Mouse (Mus musculus): Measurements from ENCODE around the gene Htr1f. TPM values are rescaled to one million over a fixed set of nuclear protein-coding genes. Genes with fewer than 3 reads are reported as not detected.

Htr1f gene
- polyA plus RNA-seq, 1 experiment from 2014 or later: not detected

DNA sequence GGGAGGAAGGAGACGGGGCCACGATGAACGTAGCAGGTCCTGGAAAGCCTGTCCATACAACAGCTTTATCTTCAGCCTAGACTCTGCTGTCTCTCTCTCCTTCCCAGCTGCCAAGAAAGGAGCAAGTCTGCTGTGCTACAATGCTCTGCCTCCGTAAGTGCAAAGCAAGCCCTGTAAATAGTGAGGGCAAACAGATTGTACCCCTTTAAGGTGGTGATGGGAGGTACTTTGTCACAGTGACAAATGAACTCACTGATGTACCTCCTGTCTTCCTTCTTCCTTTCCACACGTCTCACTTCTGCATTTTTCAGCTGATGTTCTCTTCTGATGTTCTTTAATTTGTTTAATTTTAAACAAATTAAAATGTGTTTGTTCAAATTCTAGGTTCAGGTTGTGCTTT, 221.8 kb downstream of the Htr1f start:
- no peaks in the 10 kb centered on the region for H3K27me3 ChIP-seq (ENCODE audit: control insufficient read depth, insufficient read depth, low read length)
- 25% methylated on average over 5 of the region's 5 CpGs for WGBS (ENCODE audit: insufficient replicate concordance)
- H3K4me2 ChIP-seq: no peak overlapping the region; the same call in 1 of the 2 replicates
- no peak overlapping the region for H3K9ac ChIP-seq (ENCODE audit: low read depth, low read length)
- H3K4me1 ChIP-seq (ENCODE audit: control insufficient read depth, insufficient read depth, low read length): no peaks in the 10 kb centered on the region
- ATAC-seq (replicated peaks; ENCODE audit: insufficient number of reproducible peaks, low FRiP score, low TSS enrichment): no peak
- H3K36me3 ChIP-seq (ENCODE audit: control insufficient read depth, insufficient read depth, low read length): no peaks in the 10 kb centered on the region
- no peak overlapping the region for H3K4me3 ChIP-seq (ENCODE audit: low read depth, low read length)
- no peaks in the 10 kb centered on the region for H3K9me3 ChIP-seq (replicated peaks; ENCODE audit: control insufficient read depth, low read length)
- no peak overlapping the region for H3K27ac ChIP-seq (ENCODE audit: low read depth, low read length)

DNA sequence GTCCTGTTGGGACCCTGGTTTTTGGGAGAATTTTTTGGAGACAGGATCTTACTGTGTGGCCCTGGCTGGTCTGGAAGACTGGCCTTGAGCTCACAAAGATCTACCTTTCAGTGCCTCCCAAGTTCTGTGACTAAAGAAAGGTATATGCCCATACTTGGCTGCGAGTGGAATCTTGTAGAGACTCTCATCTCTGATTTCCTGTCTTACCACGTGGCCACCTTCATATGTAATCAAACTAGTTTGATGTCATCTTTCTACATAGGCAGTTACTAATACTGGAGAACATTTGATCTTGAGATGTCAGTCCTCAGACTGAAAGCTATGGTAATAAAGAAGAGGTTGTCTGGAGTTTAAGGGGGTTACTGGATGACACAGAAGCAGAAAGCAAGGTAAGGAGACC, 224.2 kb downstream of the Htr1f start:
- 66% methylated on average over 2 of the region's 2 CpGs for WGBS (ENCODE audit: insufficient replicate concordance)
- H3K4me2 ChIP-seq: no peak overlapping the region

DNA sequence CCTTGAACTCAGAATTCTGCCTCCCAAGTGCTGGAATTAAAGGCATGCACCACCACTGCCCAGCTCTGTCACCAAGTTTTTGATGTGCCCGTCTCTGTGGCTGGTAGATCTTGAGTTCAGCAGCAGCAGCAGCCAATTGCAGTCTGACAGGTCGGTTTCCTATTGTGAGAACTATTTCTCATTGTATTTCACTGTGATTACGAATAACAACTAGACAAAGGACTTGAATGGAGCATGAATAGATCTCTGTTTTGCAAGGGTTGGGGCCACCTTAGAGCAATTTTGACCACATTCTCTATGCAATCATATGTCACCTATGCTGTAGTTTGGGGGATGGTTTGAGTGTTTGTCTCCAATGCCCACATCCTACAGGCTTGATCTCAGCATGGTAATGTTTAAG, 224.7 kb downstream of the Htr1f start:
- no peak overlapping the region for H3K27ac ChIP-seq (ENCODE audit: low read depth, low read length)
- no peaks in the 10 kb centered on the region for H3K27me3 ChIP-seq (ENCODE audit: control insufficient read depth, insufficient read depth, low read length)
- no peak for ATAC-seq (replicated peaks; ENCODE audit: insufficient number of reproducible peaks, low FRiP score, low TSS enrichment)
- H3K4me1 ChIP-seq (ENCODE audit: control insufficient read depth, insufficient read depth, low read length): no peaks in the 10 kb centered on the region
- H3K9me3 ChIP-seq (replicated peaks; ENCODE audit: control insufficient read depth, low read length): no peaks in the 10 kb centered on the region
- no peak overlapping the region for H3K4me2 ChIP-seq
- H3K9ac ChIP-seq (ENCODE audit: low read depth, low read length): no peak overlapping the region
- H3K4me3 ChIP-seq (ENCODE audit: low read depth, low read length): no peak overlapping the region
- H3K36me3 ChIP-seq (ENCODE audit: control insufficient read depth, insufficient read depth, low read length): no peaks in the 10 kb centered on the region
- 73% methylated on average over 3 of the region's 3 CpGs for WGBS (ENCODE audit: insufficient replicate concordance)

More for the DNA sequence above, 224.2 kb downstream of the Htr1f start:
- no peak overlapping the region for H3K9ac ChIP-seq (ENCODE audit: low read depth, low read length)
- H3K4me1 ChIP-seq (ENCODE audit: control insufficient read depth, insufficient read depth, low read length): no peaks in the 10 kb centered on the region
- H3K9me3 ChIP-seq (replicated peaks; ENCODE audit: control insufficient read depth, low read length): no peaks in the 10 kb centered on the region
- H3K4me3 ChIP-seq (ENCODE audit: low read depth, low read length): no peak overlapping the region
- ATAC-seq (replicated peaks; ENCODE audit: insufficient number of reproducible peaks, low FRiP score, low TSS enrichment): no peak
- H3K36me3 ChIP-seq (ENCODE audit: control insufficient read depth, insufficient read depth, low read length): no peaks in the 10 kb centered on the region
- no peaks in the 10 kb centered on the region for H3K27me3 ChIP-seq (ENCODE audit: control insufficient read depth, insufficient read depth, low read length)
- no peak overlapping the region for H3K27ac ChIP-seq (ENCODE audit: low read depth, low read length)

DNA sequence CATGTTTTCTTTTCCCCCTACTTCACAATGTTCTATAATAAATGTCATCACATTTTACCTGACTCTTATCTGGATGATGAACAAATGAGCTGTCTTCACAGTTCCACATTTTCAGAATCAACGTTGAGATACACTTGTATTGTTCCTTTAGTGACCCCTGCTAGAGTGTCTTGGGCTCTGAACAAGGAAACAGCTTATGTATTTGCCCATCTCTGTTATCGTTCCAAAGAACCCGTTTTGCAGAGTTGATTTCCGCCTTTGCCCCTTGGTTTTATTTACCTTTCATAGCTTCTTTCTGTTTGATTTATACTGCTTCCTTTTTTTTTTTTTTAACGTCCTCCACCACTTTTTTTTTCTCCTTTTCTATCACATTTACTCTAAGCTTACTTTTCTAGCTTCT, 225.9 kb downstream of the Htr1f start:
- 72% methylated on average over 5 of the region's 5 CpGs for WGBS (ENCODE audit: insufficient replicate concordance)
- Histone ChIP-seq H3K4me3 (ENCODE audit: low read depth, low read length) (no peak overlapping the region), H3K4me2 (no peak overlapping the region), H3K9me3 (replicated peaks; ENCODE audit: control insufficient read depth, low read length) (no peaks in the 10 kb centered on the region), H3K36me3 (ENCODE audit: control insufficient read depth, insufficient read depth, low read length) (no peaks in the 10 kb centered on the region), H3K27ac (ENCODE audit: low read depth, low read length) (no peak overlapping the region), H3K27me3 (ENCODE audit: control insufficient read depth, insufficient read depth, low read length) (no peaks in the 10 kb centered on the region), H3K4me1 (ENCODE audit: control insufficient read depth, insufficient read depth, low read length) (no peaks in the 10 kb centered on the region), H3K9ac (ENCODE audit: low read depth, low read length) (no peak overlapping the region)
- no peak for ATAC-seq (replicated peaks; ENCODE audit: insufficient number of reproducible peaks, low FRiP score, low TSS enrichment)

DNA sequence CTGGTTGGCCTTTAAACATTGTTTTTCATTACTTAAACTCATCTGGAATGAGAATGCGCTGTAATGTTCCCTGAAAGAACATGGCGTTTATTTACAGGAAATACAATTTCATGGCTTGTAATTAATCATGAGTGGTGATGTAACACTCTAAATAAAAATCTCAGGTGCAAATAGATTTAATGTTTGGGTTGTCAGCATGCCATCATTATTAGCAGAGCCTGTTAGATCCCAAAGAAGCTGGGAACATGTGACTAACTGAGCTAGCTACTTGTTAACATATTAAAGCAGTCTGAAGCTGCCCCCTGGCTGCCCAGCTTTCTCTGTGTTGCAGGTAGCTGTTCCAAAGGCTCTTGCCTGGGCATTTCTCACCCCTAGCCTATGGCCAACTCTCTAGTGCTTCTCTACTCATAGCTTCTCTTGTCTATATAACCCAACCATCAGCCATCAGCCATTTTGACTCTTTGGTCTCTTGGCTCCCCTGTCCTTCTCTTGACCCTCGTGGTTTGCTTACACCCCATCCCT, 227.0 kb downstream of the Htr1f start:
- no peaks in the 10 kb centered on the region for H3K36me3 ChIP-seq (ENCODE audit: control insufficient read depth, insufficient read depth, low read length)
- H3K4me1 ChIP-seq (ENCODE audit: control insufficient read depth, insufficient read depth, low read length): no peaks in the 10 kb centered on the region
- H3K27ac ChIP-seq (ENCODE audit: low read depth, low read length): no peak overlapping the region
- H3K4me3 ChIP-seq (ENCODE audit: low read depth, low read length): no peak overlapping the region
- no peak for ATAC-seq (replicated peaks; ENCODE audit: insufficient number of reproducible peaks, low FRiP score, low TSS enrichment)
- H3K4me2 ChIP-seq: no peak overlapping the region
- WGBS (ENCODE audit: insufficient replicate concordance): 81% methylated on average over 3 of the region's 3 CpGs
- H3K9ac ChIP-seq (ENCODE audit: low read depth, low read length): no peak overlapping the region
- no peaks in the 10 kb centered on the region for H3K9me3 ChIP-seq (replicated peaks; ENCODE audit: control insufficient read depth, low read length)
- H3K27me3 ChIP-seq (ENCODE audit: control insufficient read depth, insufficient read depth, low read length): no peaks in the 10 kb centered on the region

DNA sequence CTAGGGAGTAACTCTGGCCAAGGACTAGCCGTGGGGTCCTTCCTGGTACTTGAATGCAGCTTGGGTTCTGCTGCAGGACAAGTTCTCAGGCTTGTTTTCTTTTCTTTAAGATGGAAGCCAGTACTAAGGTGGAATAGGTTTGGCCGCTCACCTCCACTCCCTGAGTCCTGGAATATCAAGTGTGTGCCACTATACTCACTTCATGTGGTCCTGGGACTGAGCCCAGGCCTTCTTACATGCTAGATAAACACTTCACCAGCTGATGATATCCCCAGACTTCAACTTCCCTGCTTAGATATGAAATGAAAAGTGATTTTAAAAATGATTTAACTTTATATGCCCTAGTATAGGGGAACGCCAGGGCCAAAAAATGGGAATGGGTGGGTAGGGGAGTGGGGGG, 228.3 kb downstream of the Htr1f start:
- Histone ChIP-seq H3K4me1 (ENCODE audit: control insufficient read depth, insufficient read depth, low read length) (no peaks in the 10 kb centered on the region), H3K27me3 (ENCODE audit: control insufficient read depth, insufficient read depth, low read length) (no peaks in the 10 kb centered on the region), H3K4me2 (no peak overlapping the region), H3K36me3 (ENCODE audit: control insufficient read depth, insufficient read depth, low read length) (no peaks in the 10 kb centered on the region), H3K27ac (ENCODE audit: low read depth, low read length) (no peak overlapping the region), H3K9me3 (replicated peaks; ENCODE audit: control insufficient read depth, low read length) (no peaks in the 10 kb centered on the region), H3K4me3 (ENCODE audit: low read depth, low read length) (no peak overlapping the region), H3K9ac (ENCODE audit: low read depth, low read length) (no peak overlapping the region)
- no peak for ATAC-seq (replicated peaks; ENCODE audit: insufficient number of reproducible peaks, low FRiP score, low TSS enrichment)
- 80% methylated on average over 3 of the region's 3 CpGs for WGBS (ENCODE audit: insufficient replicate concordance)

DNA sequence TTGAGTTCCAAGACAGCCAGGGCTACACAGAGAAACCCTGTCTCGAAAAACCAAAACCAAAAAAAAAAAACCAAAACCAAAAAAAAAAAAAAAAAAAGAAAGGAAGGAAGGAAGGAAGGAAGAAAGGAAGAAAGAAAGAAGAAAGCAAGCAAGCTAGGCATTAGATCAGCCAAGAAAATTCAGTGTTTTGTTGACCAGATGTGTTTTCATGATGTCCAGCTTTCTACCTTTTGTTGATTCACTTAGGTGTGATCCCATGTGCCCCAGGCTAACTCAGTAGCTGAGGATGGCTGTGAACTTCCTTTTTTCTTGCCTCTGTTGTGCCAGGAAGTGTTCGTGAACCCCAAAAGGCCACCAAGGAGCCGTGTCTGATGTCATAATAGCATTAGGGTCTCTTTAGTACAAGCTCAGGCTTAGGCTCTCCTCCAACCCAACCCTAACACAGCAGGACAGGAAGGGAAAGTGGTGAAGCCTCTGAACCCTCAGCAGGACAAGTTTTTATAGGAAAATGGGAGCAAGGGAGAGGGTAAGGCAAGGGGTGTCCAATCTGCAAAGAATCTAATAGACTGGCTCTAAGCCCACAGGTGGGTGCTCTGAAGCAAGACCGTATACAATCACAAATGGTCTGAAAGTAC, 228.9 kb downstream of the Htr1f start:
- H3K4me2 ChIP-seq: no peak overlapping the region
- no peak overlapping the region for H3K4me3 ChIP-seq (ENCODE audit: low read depth, low read length)
- ATAC-seq (replicated peaks; ENCODE audit: insufficient number of reproducible peaks, low FRiP score, low TSS enrichment): no peak
- H3K9me3 ChIP-seq (replicated peaks; ENCODE audit: control insufficient read depth, low read length): no peaks in the 10 kb centered on the region
- H3K27me3 ChIP-seq (ENCODE audit: control insufficient read depth, insufficient read depth, low read length): no peaks in the 10 kb centered on the region
- no peaks in the 10 kb centered on the region for H3K4me1 ChIP-seq (ENCODE audit: control insufficient read depth, insufficient read depth, low read length)
- no peaks in the 10 kb centered on the region for H3K36me3 ChIP-seq (ENCODE audit: control insufficient read depth, insufficient read depth, low read length)
- H3K9ac ChIP-seq (ENCODE audit: low read depth, low read length): no peak overlapping the region
- 64% methylated on average over 4 of the region's 4 CpGs for WGBS (ENCODE audit: insufficient replicate concordance)
- no peak overlapping the region for H3K27ac ChIP-seq (ENCODE audit: low read depth, low read length)

DNA sequence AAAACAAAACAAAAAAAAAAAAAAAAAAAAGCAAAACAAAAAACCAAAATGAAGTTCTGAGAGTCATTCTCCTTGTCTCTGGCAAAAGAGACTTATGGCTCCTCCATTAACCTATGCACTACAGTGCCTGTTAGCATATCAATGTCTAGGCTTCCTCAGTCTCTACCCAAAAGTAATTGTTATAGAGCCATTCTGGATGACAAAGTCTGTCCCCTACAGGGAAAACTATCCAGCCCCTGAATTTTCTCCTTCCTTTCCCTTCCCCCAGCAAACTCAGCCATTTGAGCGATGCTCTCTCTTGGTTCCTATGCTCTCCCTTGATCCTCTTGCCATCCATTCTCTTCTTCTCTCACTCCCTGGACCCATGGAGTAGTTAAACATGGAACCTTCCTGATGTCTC, 229.8 kb downstream of the Htr1f start:
- no peak overlapping the region for H3K4me3 ChIP-seq (ENCODE audit: low read depth, low read length)
- no peaks in the 10 kb centered on the region for H3K4me1 ChIP-seq (ENCODE audit: control insufficient read depth, insufficient read depth, low read length)
- H3K27ac ChIP-seq (ENCODE audit: low read depth, low read length): no peak overlapping the region
- no peaks in the 10 kb centered on the region for H3K9me3 ChIP-seq (replicated peaks; ENCODE audit: control insufficient read depth, low read length)
- H3K27me3 ChIP-seq (ENCODE audit: control insufficient read depth, insufficient read depth, low read length): no peaks in the 10 kb centered on the region
- H3K9ac ChIP-seq (ENCODE audit: low read depth, low read length): no peak overlapping the region
- H3K36me3 ChIP-seq (ENCODE audit: control insufficient read depth, insufficient read depth, low read length): no peaks in the 10 kb centered on the region
- no peak overlapping the region for H3K4me2 ChIP-seq
- no peak for ATAC-seq (replicated peaks; ENCODE audit: insufficient number of reproducible peaks, low FRiP score, low TSS enrichment)
- 91% methylated on average over 1 of the region's 1 CpGs for WGBS (ENCODE audit: insufficient replicate concordance)

DNA sequence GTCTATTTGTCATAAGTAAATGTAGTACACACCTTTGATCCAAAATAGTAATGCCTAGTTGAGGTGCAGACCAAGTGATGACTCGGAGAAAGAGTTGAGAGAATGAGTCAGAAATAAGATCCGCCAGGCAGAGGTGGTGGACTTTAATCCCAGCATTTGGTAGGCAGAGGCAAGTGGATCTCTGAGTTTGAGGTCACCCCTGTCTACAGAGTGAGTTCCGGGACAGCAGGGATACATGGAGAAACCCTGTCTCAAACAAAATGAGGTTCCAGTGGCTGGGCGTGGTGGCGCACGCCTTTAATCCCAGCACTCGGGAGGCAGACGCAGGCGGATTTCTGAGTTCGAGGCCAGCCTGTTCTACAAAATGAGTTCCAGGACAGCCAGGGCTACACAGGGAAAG, 230.3 kb downstream of the Htr1f start:
- 91% methylated on average over 10 of the region's 10 CpGs for WGBS (ENCODE audit: insufficient replicate concordance)
- no peak overlapping the region for H3K4me2 ChIP-seq
- no peaks in the 10 kb centered on the region for H3K9me3 ChIP-seq (replicated peaks; ENCODE audit: control insufficient read depth, low read length)
- no peak overlapping the region for H3K9ac ChIP-seq (ENCODE audit: low read depth, low read length)
- H3K27me3 ChIP-seq (ENCODE audit: control insufficient read depth, insufficient read depth, low read length): no peaks in the 10 kb centered on the region
- no peaks in the 10 kb centered on the region for H3K4me1 ChIP-seq (ENCODE audit: control insufficient read depth, insufficient read depth, low read length)
- H3K27ac ChIP-seq (ENCODE audit: low read depth, low read length): no peak overlapping the region
- ATAC-seq (replicated peaks; ENCODE audit: insufficient number of reproducible peaks, low FRiP score, low TSS enrichment): no peak
- no peaks in the 10 kb centered on the region for H3K36me3 ChIP-seq (ENCODE audit: control insufficient read depth, insufficient read depth, low read length)
- H3K4me3 ChIP-seq (ENCODE audit: low read depth, low read length): no peak overlapping the region

Data from heart, embryonic 11.5 days (tissue).